Mouse (Mus musculus) thymus, adult 2 months (tissue): ENCODE data around the gene Ttc39d. TPM values are rescaled to one million over a fixed set of nuclear protein-coding genes. Genes with fewer than 3 reads are reported as not detected.

Experiments used
- DNase-seq: peaks from one replicate; pipeline ENCODE4 v3.0.0; 2021
- H3K27ac ChIP-seq: fragments of 200-500 bp; 2 replicates; pipeline ENCODE4 v1.5.1; 2012; ENCODE audit warnings: low read length, control low read depth; ENCODE audit not compliant: control insufficient read depth, insufficient read depth
- H3K27me3 ChIP-seq: fragments of 200-500 bp; 2 replicates; pipeline ENCODE4 v1.6.1; 2012; ENCODE audit warnings: mild to moderate bottlenecking, low read length, moderate library complexity, mixed read lengths; ENCODE audit not compliant: control insufficient read depth, insufficient read depth
- H3K36me3 ChIP-seq: fragments of 200-500 bp; 2 replicates; pipeline ENCODE4 v1.6.1; 2012; ENCODE audit warnings: mild to moderate bottlenecking, low read length, moderate library complexity; ENCODE audit not compliant: control insufficient read depth, insufficient read depth
- H3K4me1 ChIP-seq: fragments of 200-500 bp; replicated peaks from 2 replicates; pipeline ENCODE4 v1.6.1; 2012; ENCODE audit warnings: low read length; ENCODE audit not compliant: control insufficient read depth, insufficient read depth
- H3K4me3 ChIP-seq: fragments of 200-500 bp; 2 replicates; pipeline ENCODE4 v1.5.1; 2012; ENCODE audit warnings: mild to moderate bottlenecking, low read length, control low read depth, moderate library complexity; ENCODE audit not compliant: control insufficient read depth, insufficient read depth
- CTCF ChIP-seq: fragments of 200-500 bp; IDR thresholded peaks from 2 replicates; pipeline ENCODE4 v1.5.1; 2012; ENCODE audit warnings: mild to moderate bottlenecking, control low read depth, low read length, moderate library complexity, borderline replicate concordance; ENCODE audit not compliant: control insufficient read depth, poor library complexity, insufficient read depth; ENCODE audit errors: extremely low read depth
- POLR2A ChIP-seq: fragments of 200-500 bp; IDR thresholded peaks from 2 replicates; pipeline ENCODE4 v1.6.1; 2012; ENCODE audit warnings: mild to moderate bottlenecking, low read length, control low read depth, moderate library complexity; ENCODE audit not compliant: control insufficient read depth, poor library complexity, insufficient read depth; ENCODE audit errors: extremely low read depth
- WGBS: fragments of 180-500 bp; shearing (Covaris S2); methylation state at CpG from one replicate; pipeline ENCODE4 v1.1.7; 2018; 5-methylcytosine and 5-hydroxymethylcytosine counted together
- polyA plus RNA-seq: library from polyadenylated mRNA; depleted of rRNA; stranded (reverse); fragments of >200 nt; gene quantifications from 2 replicates; pipeline ENCODE4 v1.2.3, GENCODE M21; 2012

Ttc39d gene
- polyA plus RNA-seq, 1 experiment: not detected

DNA sequence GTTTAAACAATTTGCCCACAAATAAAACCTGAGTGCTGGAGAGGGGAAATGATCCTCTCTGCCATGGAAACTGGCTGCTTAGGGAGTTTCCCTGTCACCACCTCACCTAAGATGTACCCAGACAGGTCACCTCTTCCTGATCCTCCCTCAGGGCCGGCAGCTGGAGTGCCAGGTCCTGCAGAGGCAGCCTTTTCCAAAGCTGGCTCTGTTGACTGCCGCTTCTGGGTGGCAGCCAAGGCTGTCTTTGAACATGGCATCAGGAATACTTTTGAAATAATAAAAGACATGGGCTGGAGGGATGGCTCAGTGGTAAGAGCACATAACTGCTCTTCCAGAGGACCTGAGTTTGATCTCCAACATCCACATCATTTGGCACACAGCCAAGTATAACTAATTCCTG is 22.1 kb downstream of the Ttc39d start:
- TF ChIP-seq POLR2A: no peak
- no peak for TF ChIP-seq CTCF
- no peaks in the 10 kb centered on the region for H3K4me1 ChIP-seq
- H3K27me3 ChIP-seq: no peaks in the 10 kb centered on the region
- no peak overlapping the region for H3K4me3 ChIP-seq
- 92% methylated on average over 2 of the region's 2 CpGs for WGBS
- H3K27ac ChIP-seq: no peak overlapping the region
- DNase-seq: no peak
- H3K36me3 ChIP-seq: no peaks in the 10 kb centered on the region

- no peak overlapping the region for H3K27ac ChIP-seq
- 96% methylated on average over 5 of the region's 5 CpGs for WGBS
Observed at GRCm38 (mm10) chr17:80233844-80234243, 26.6 kb downstream of the Ttc39d start.

GRCm38 (mm10) chr17:80234376-80234775 is 27.1 kb downstream of the Ttc39d start:
- no peak overlapping the region for H3K27ac ChIP-seq
- H3K4me1 ChIP-seq: no peaks in the 10 kb centered on the region
- TF ChIP-seq POLR2A: no peak
- no peak for TF ChIP-seq CTCF
- H3K27me3 ChIP-seq: no peaks in the 10 kb centered on the region
- 94% methylated on average over 7 of the region's 7 CpGs for WGBS
- no peak for DNase-seq
- H3K36me3 ChIP-seq: peaks cover 17% of the 10 kb centered on the region
- H3K4me3 ChIP-seq: no peak overlapping the region

More at GRCm38 (mm10) chr17:80233844-80234243, 26.6 kb downstream of the Ttc39d start:
- no peak overlapping the region for H3K4me3 ChIP-seq
- no peaks in the 10 kb centered on the region for H3K27me3 ChIP-seq
- H3K4me1 ChIP-seq: no peaks in the 10 kb centered on the region
- no peak for DNase-seq
- peaks cover 13% of the 10 kb centered on the region for H3K36me3 ChIP-seq
- TF ChIP-seq POLR2A: no peak
- TF ChIP-seq CTCF: no peak

- H3K27ac ChIP-seq: no peak overlapping the region
- H3K4me1 ChIP-seq: no peaks in the 10 kb centered on the region
- WGBS: 96% methylated on average over 3 of the region's 3 CpGs
- TF ChIP-seq POLR2A (no peak), CTCF (no peak)
- no peak for DNase-seq
- no peak overlapping the region for H3K4me3 ChIP-seq
- no peaks in the 10 kb centered on the region for H3K27me3 ChIP-seq
- H3K36me3 ChIP-seq: peaks cover 17% of the 10 kb centered on the region
Observed at GRCm38 (mm10) chr17:80235477-80235876, 28.2 kb downstream of the Ttc39d start.

DNA sequence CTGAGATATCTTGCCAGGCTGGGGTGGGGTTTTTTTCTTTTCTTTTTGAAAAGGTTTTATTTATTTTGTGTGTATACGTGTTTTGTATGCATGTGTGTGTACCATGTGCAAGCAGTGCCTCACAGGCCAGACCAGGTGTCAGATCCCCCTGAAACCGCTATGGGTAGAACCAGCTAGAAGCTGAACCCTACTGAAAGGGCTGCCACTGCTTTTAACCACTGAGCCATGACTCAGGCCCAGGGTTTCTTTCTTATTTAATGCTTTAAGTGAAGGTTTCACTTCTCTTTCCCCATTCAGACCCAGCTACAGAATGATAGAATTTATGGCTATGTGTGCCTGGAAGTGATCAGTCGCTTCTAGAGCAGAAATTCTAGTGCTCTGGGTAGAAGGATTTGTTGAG is 29.5 kb downstream of the Ttc39d start:
- no peaks in the 10 kb centered on the region for H3K4me1 ChIP-seq
- no peak for DNase-seq
- no peak for TF ChIP-seq POLR2A
- no peak for TF ChIP-seq CTCF
- 90% methylated on average over 3 of the region's 3 CpGs for WGBS
- peaks cover 20% of the 10 kb centered on the region for H3K36me3 ChIP-seq
- no peak overlapping the region for H3K27ac ChIP-seq
- no peaks in the 10 kb centered on the region for H3K27me3 ChIP-seq
- no peak overlapping the region for H3K4me3 ChIP-seq

DNA sequence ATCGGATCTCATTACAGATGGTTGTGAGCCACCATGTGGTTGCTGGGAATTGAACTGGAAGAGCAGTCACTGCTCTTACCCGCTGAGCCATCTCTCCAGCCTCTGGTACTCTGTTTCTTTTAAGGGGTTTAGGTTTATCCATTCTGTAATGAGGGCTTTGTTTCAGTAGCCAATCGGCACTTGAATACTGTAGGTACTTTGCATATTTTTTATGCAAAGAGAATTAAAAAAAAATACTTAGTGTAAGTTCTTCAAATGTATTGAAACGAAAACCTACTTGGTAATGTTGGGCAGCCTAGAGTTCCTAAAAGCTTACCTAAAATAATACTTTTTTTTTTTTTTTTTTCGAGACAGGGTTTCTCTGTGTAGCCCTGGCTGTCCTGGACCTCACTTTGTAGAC is 30.2 kb downstream of the Ttc39d start:
- H3K4me1 ChIP-seq: no peaks in the 10 kb centered on the region
- no peak for DNase-seq
- H3K27me3 ChIP-seq: no peaks in the 10 kb centered on the region
- no peak overlapping the region for H3K4me3 ChIP-seq
- TF ChIP-seq CTCF (no peak), POLR2A (no peak)
- H3K36me3 ChIP-seq: peaks cover 26% of the 10 kb centered on the region
- WGBS: 90% methylated on average over 5 of the region's 5 CpGs
- H3K27ac ChIP-seq: no peak overlapping the region

- H3K27me3 ChIP-seq: no peaks in the 10 kb centered on the region
- H3K27ac ChIP-seq: no peak overlapping the region
- TF ChIP-seq POLR2A (no peak), CTCF (no peak)
- no peaks in the 10 kb centered on the region for H3K4me1 ChIP-seq
- H3K36me3 ChIP-seq: peaks cover 39% of the 10 kb centered on the region
- no peak overlapping the region for H3K4me3 ChIP-seq
- 96% methylated on average over 9 of the region's 9 CpGs for WGBS
- no peak for DNase-seq
Observed at GRCm38 (mm10) chr17:80241594-80241993, 34.3 kb downstream of the Ttc39d start.
